Mouse (Mus musculus): ENCODE data around the gene Tmem63b. TPM values are rescaled to one million over a fixed set of nuclear protein-coding genes. Genes with fewer than 3 reads are reported as not detected.

Tmem63b gene
- total RNA-seq, 2 experiments from 2014 or later = 178 to 186 TPM

- DNase-seq (ENCODE audit: low spot score in 2 of 2) = no peak
- intact Hi-C loops (cut with DNase I) = no loop called here
Observed at GRCm38 (mm10) chr17:45709829-45710228, 23.1 kb upstream of the Tmem63b start.

- DNase-seq (ENCODE audit: low spot score in 2 of 2) = no peak
- intact Hi-C loops (cut with DNase I) = no loop called here
Observed at GRCm38 (mm10) chr17:45708179-45708578, 21.5 kb upstream of the Tmem63b start.

DNA sequence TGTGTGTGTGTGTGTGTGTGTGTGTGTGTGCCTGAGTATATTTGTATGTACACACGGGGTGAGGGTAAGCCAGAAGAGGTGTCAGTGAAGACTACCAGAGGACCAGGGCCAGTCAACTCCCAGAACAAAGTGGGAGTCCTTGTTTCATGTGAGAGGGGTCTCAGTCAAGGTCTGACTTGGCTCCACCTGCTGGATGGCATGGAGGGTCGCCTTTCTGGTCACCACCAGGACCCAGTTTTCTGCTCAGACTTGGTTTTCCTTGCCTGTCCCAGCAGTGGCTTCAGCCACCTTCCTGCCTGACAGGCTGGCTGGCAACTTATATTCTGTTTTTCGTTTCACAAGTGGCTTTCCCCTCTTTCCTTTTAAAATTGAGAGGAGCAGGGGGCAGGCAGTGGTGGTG, 20.7 kb upstream of the Tmem63b start:
- no peak for DNase-seq (ENCODE audit: low spot score in 2 of 2)
- intact Hi-C loops (cut with DNase I) = no loop called here

GRCm38 (mm10) chr17:45706796-45707195, 20.1 kb upstream of the Tmem63b start:
- intact Hi-C loops (cut with DNase I) = no loop called here
- no peak for DNase-seq (ENCODE audit: low spot score in 2 of 2)

GRCm38 (mm10) chr17:45703187-45703586, 16.5 kb upstream of the Tmem63b start:
- DNase-seq (ENCODE audit: low spot score in 2 of 2) = no peak
- intact Hi-C loops (cut with DNase I) = no loop called here

DNA sequence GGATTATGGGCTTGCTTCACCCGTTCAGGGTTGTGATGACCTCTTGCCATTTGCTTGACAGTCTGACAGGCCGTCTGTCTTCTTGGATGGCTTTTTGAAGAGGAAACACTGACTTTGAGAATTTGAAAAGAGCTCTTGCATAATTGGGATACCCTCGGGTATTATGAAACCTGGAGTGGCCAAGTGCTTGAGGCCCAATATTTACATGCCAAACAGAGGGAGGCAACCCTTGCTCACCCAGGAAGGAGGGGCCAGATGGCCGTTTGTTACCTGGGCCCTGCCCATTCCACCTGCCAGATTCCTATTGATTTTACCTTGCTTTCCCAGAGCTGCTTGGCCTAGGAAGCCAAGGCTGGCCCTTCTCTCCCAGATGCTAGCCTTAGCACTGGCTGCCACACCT, 15.5 kb upstream of the Tmem63b start:
- intact Hi-C loops (cut with DNase I) = no loop called here
- no peak for DNase-seq (ENCODE audit: low spot score in 2 of 2)

- no peak for DNase-seq (ENCODE audit: low spot score in 2 of 2)
- intact Hi-C loops (cut with DNase I) = no loop called here
Observed at GRCm38 (mm10) chr17:45701236-45701591, 14.5 kb upstream of the Tmem63b start.

GRCm38 (mm10) chr17:45700496-45701235, 14.0 kb upstream of the Tmem63b start:
- no peak for DNase-seq (ENCODE audit: low spot score in 2 of 2)
- intact Hi-C loops (cut with DNase I) = no loop called here

- intact Hi-C loops (cut with DNase I) = no loop called here
- DNase-seq (ENCODE audit: low spot score in 2 of 2) = no peak
Observed at GRCm38 (mm10) chr17:45699039-45699740, 12.5 kb upstream of the Tmem63b start.

- DNase-seq (ENCODE audit: low spot score in 2 of 2) = no peak
- intact Hi-C loops (cut with DNase I) = no loop called here
Observed at GRCm38 (mm10) chr17:45698368-45698767, 11.7 kb upstream of the Tmem63b start.

DNA sequence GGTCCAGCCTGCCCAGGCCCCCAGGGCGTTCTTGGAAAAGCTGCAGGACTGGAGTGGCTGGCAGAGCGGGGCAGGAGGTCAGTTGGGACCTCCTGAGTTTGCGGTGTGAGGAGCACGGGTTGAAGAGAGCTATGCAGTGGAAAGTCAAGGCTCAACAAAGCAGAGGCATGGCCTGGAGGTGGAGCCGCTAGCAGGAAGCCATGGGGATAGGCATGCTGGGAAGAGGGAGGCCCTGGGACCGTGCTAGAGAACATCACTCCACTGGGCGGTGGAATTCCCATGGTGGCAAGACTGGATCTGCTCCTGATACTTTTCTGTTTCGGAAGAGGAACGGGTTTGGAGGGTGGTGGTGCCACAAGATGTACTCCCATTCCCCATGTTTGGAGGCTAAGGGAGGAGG, 10.3 kb upstream of the Tmem63b start:
- intact Hi-C loops (cut with DNase I) = no loop called here
- no peak for DNase-seq (ENCODE audit: low spot score in 2 of 2)

DNA sequence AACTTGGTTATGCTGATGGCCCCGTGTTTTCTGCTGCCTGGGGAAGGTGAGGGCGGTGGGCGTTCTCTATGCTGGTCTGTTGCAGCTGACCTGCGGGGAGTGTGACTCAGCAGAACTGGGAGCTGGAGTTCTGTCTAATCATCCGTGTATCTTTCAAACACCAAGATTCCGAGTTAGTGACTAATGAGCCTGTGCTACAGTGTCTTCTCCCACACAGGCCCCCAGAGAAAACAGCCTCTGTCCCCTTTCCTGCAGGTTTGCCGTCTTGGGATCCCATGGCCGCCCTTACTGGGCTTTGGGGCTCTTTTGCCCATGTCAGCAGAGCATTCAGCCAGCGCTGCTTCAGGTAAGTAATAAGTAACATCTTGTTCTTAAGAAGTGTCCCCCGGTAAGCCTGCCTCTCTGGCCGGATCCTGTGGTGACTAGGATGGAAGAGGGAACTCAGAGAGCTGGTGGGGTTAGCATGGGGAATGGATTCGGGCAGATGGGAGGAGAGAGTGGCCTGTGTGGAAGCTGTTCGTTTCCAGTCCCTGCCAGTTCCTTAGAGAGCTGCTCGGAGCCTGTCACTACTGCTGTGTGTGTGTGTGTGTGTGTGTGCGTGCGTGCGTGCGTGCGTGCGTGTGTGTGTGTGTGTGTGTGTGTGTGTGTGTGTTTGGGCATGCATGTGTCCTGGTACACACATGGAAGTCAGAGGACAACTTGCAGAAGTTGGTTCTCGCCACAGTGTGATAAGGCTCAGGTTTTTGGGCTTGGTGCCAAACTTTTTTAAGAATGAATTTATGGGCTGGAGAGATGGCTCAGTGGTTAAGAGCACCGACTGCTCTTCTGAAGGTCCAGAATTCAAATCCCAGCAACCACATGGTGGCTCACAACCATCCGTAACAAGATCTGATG, 8.8 kb upstream of the Tmem63b start:
- intact Hi-C loops (cut with DNase I) = no loop called here
- no peak for DNase-seq (ENCODE audit: low spot score in 2 of 2)

GRCm38 (mm10) chr17:45693812-45694565, 7.3 kb upstream of the Tmem63b start:
- intact Hi-C loops (cut with DNase I) = no loop called here
- no peak for DNase-seq (ENCODE audit: low spot score in 2 of 2)

GRCm38 (mm10) chr17:45692159-45692558, 5.5 kb upstream of the Tmem63b start:
- intact Hi-C loops (cut with DNase I) = no loop called here
- DNase-seq (ENCODE audit: low spot score in 2 of 2) = no peak

- no peak for DNase-seq (ENCODE audit: low spot score in 2 of 2)
- intact Hi-C loops (cut with DNase I) = no loop called here
Observed at GRCm38 (mm10) chr17:45690044-45690443, 3.3 kb upstream of the Tmem63b start.

GRCm38 (mm10) chr17:45689120-45689519, 2.4 kb upstream of the Tmem63b start:
- no peak for DNase-seq (ENCODE audit: low spot score in 2 of 2)
- intact Hi-C loops (cut with DNase I) = no loop called here

- intact Hi-C loops (cut with DNase I) = no loop called here
- DNase-seq (ENCODE audit: low spot score in 2 of 2) = peak; percentile 92 to 93
Observed at GRCm38 (mm10) chr17:45686093-45686619, 549 bp downstream of the Tmem63b start, which contains the start of gene Mrpl14. Gene Mrpl14, plus strand, starts transcription at chr17:45686322.

- DNase-seq (ENCODE audit: low spot score in 2 of 2) = peak; percentile 48 to 57
- intact Hi-C loops (cut with DNase I) = no loop called here
Observed at GRCm38 (mm10) chr17:45685171-45686092, 1.3 kb downstream of the Tmem63b start.

Data from left cerebral cortex, postnatal 25 days (tissue).